Mouse (Mus musculus) thymus, adult 2 months (tissue): ENCODE results near the gene Gm20594.

Source experiments
- CTCF ChIP-seq: fragments of 200-500 bp; IDR thresholded peaks from 2 replicates; pipeline ENCODE4 v1.5.1; 2012; ENCODE audit warnings: mild to moderate bottlenecking, control low read depth, low read length, moderate library complexity, borderline replicate concordance; ENCODE audit not compliant: control insufficient read depth, poor library complexity, insufficient read depth; ENCODE audit errors: extremely low read depth
- POLR2A ChIP-seq: fragments of 200-500 bp; IDR thresholded peaks from 2 replicates; pipeline ENCODE4 v1.6.1; 2012; ENCODE audit warnings: mild to moderate bottlenecking, low read length, control low read depth, moderate library complexity; ENCODE audit not compliant: control insufficient read depth, poor library complexity, insufficient read depth; ENCODE audit errors: extremely low read depth

DNA sequence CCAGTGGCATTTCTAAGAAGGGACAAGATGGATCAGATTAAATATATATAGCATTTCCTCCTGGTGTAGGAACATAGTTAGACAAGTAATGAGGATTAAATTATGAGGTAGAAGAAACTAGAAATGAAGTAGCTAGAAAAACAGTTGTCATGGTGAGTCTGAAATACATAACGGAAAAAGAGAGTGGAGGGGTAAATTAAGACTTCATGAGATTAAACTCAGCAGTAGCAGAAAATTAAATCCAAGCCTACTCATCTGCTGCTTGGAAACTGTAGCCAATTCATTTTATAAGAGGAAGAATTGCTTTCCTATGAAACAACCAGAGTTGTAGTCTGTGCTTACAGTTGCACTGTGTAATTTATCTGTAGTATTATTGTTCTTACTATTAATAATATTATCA lies 29.1 kb downstream of the Gm20594 start:
- no peak for TF ChIP-seq CTCF
- no peak for TF ChIP-seq POLR2A
